Mouse (Mus musculus) layer of hippocampus, postnatal 25 days (tissue): ENCODE results near the gene Slc17a1. TPM values are rescaled to one million over a fixed set of nuclear protein-coding genes. Genes with fewer than 3 reads are reported as not detected.

Source experiments
- DNase-seq, 2 experiments: peaks; one replicate each; pipeline ENCODE4 v3.0.0; 2022; ENCODE audit warnings: mixed read lengths in 2 of 2, low spot score in 1 of 2; ENCODE audit errors: extremely low spot score in 1 of 2
- total RNA-seq, 2 experiments: library from RNA; stranded (reverse); gene quantifications; 2 replicates each; pipeline ENCODE4 v1.2.3; 2021

Gene Slc17a1
- total RNA-seq, 2 experiments from 2014 or later: not detected

- no peak for DNase-seq
Measured at GRCm38 (mm10) chr13:23887026-23887725, 19.6 kb downstream of the Slc17a1 start.

- no peak for DNase-seq
Measured at GRCm38 (mm10) chr13:23889011-23889605, 21.6 kb downstream of the Slc17a1 start.

GRCm38 (mm10) chr13:23892592-23893268, 25.2 kb downstream of the Slc17a1 start:
- no peak for DNase-seq

GRCm38 (mm10) chr13:23893269-23893593, 25.7 kb downstream of the Slc17a1 start:
- DNase-seq: no peak

GRCm38 (mm10) chr13:23898242-23898641, 30.7 kb downstream of the Slc17a1 start:
- DNase-seq: no peak

GRCm38 (mm10) chr13:23906906-23907305, 39.4 kb downstream of the Slc17a1 start:
- no peak for DNase-seq

GRCm38 (mm10) chr13:23910121-23910520, 42.6 kb downstream of the Slc17a1 start:
- no peak for DNase-seq

- no peak for DNase-seq
Measured at GRCm38 (mm10) chr13:23911335-23911734, 43.8 kb downstream of the Slc17a1 start.

- DNase-seq: no peak
Measured at GRCm38 (mm10) chr13:23913791-23914306, 46.3 kb downstream of the Slc17a1 start.

- DNase-seq: no peak
Measured at GRCm38 (mm10) chr13:23914376-23915167, 47.0 kb downstream of the Slc17a1 start, which contains the start of gene Slc17a4. Gene Slc17a4 (minus strand): TSS chr13:23915009.

GRCm38 (mm10) chr13:23916132-23916531, 48.6 kb downstream of the Slc17a1 start:
- DNase-seq: no peak

GRCm38 (mm10) chr13:23917674-23918073, 50.1 kb downstream of the Slc17a1 start:
- DNase-seq: no peak

- DNase-seq: no peak
Measured at GRCm38 (mm10) chr13:23925792-23926191, 58.2 kb downstream of the Slc17a1 start.

GRCm38 (mm10) chr13:23928637-23929036, 61.1 kb downstream of the Slc17a1 start:
- no peak for DNase-seq

GRCm38 (mm10) chr13:23930461-23930860, 62.9 kb downstream of the Slc17a1 start:
- DNase-seq: no peak

- no peak for DNase-seq
Measured at GRCm38 (mm10) chr13:23930904-23931303, 63.4 kb downstream of the Slc17a1 start.

GRCm38 (mm10) chr13:23933421-23934210, 66.1 kb downstream of the Slc17a1 start, which contains the start of gene Hist1h2ba:
Gene Hist1h2ba (minus strand): TSS chr13:23934156.
- no peak for DNase-seq

GRCm38 (mm10) chr13:23934211-23934520, 66.6 kb downstream of the Slc17a1 start, which contains the start of gene Hist1h2aa:
Gene Hist1h2aa (plus strand): TSS chr13:23934462.
- DNase-seq: no peak

GRCm38 (mm10) chr13:23938699-23939098, 71.1 kb downstream of the Slc17a1 start:
- DNase-seq: peak in 1 of 2 experiments; percentile 53

GRCm38 (mm10) chr13:23940291-23940690, 72.7 kb downstream of the Slc17a1 start:
- no peak for DNase-seq
